ENCODE assay signal across 24 mouse cellular contexts in genomic region chr12:51907543-51907942, GRCm38 (mm10).
DNase-seq lines count a peak whose midpoint lies in the region; ATAC-seq and TF ChIP-seq lines count a peak whose summit lies in the region.
"Had no signal": no experiment of that assay in that cellular context is flagged by ENCODE, and none has a peak within 500 bp of the region (broad histone marks: within the 10 kb centered on the region; RNA-seq: fewer than 3 reads in every experiment).

No protein-coding gene starts in this region.

- 55% methylated on average over 3 of the region's 3 CpGs for WGBS in heart, embryonic 13.5 days
- WGBS in heart, embryonic 15.5 days: 65% methylated on average over 3 of the region's 3 CpGs
- 83% methylated on average over 3 of the region's 3 CpGs for WGBS in heart, embryonic 11.5 days (ENCODE audit: insufficient replicate concordance)
- 51% methylated on average over 3 of the region's 3 CpGs for WGBS in heart, postnatal 0 days

- TF ChIP-seq EP300 in heart, postnatal 0 days (IDR thresholded peaks at IDR 0.05; ENCODE audit: low read depth): no peak

- H3K4me2 ChIP-seq in heart, embryonic 13.5 days: no peak overlapping the region
- H3K4me2 ChIP-seq in heart, embryonic 15.5 days: no peak overlapping the region
- H3K4me2 ChIP-seq in heart, embryonic 11.5 days: no peak overlapping the region
- no peak overlapping the region for H3K4me2 ChIP-seq in heart, postnatal 0 days (ENCODE audit: low read depth, low read length)
- H3K4me2 ChIP-seq: embryonic facial prominence, embryonic 12.5 days; forebrain, embryonic 13.5 days; forebrain, embryonic 15.5 days had no signal

- H3K27ac ChIP-seq in heart, embryonic 13.5 days (replicated peaks): peak overlapping the region; percentile 20; the same call in 1 of the 2 replicates
- peak overlapping the region; percentile 4; the same call in 1 of the 2 replicates for H3K27ac ChIP-seq in heart, embryonic 15.5 days
- no peak overlapping the region for H3K27ac ChIP-seq in heart, embryonic 11.5 days (ENCODE audit: low read depth, low read length)
- H3K27ac ChIP-seq in heart, postnatal 0 days (ENCODE audit: low read depth): peak overlapping the region; percentile 72
- H3K27ac ChIP-seq: embryonic facial prominence, embryonic 10.5 days; embryonic facial prominence, embryonic 12.5 days; forebrain, embryonic 13.5 days; forebrain, embryonic 15.5 days had no signal

- no peak for ATAC-seq in heart, embryonic 13.5 days (ENCODE audit: extremely low read depth, insufficient number of reproducible peaks, low FRiP score, low TSS enrichment)
- ATAC-seq in heart, embryonic 15.5 days (replicated peaks; ENCODE audit: insufficient number of reproducible peaks, insufficient read depth, low FRiP score, low read depth): no peak; the same call in 1 of the 2 replicates
- ATAC-seq in heart, embryonic 11.5 days (replicated peaks; ENCODE audit: insufficient number of reproducible peaks, low FRiP score, low TSS enrichment): no peak
- peak; percentile 81 for ATAC-seq in heart, postnatal 0 days (ENCODE audit: insufficient read depth, low read depth)
- ATAC-seq: activated CD4-positive, CD25-positive, alpha-beta regulatory T cell, adult 4 months; CD4-positive, CD25-positive, alpha-beta regulatory T cell, adult 4 months; forebrain, embryonic 13.5 days; forebrain, embryonic 15.5 days; Patski had no signal

- no peaks in the 10 kb centered on the region for H3K27me3 ChIP-seq in heart, embryonic 13.5 days (replicated peaks)
- no peaks in the 10 kb centered on the region for H3K27me3 ChIP-seq in heart, embryonic 15.5 days
- no peaks in the 10 kb centered on the region for H3K27me3 ChIP-seq in heart, embryonic 11.5 days (ENCODE audit: control insufficient read depth, insufficient read depth, low read length)
- H3K27me3 ChIP-seq in heart, postnatal 0 days (ENCODE audit: control insufficient read depth, insufficient read depth, low read length): no peaks in the 10 kb centered on the region
- H3K27me3 ChIP-seq: CH12.LX; embryonic facial prominence, embryonic 12.5 days; forebrain, embryonic 13.5 days; forebrain, embryonic 15.5 days; Patski had no signal

- no peak overlapping the region for H3K9ac ChIP-seq in heart, embryonic 13.5 days
- no peak overlapping the region for H3K9ac ChIP-seq in heart, embryonic 15.5 days
- no peak overlapping the region for H3K9ac ChIP-seq in heart, embryonic 11.5 days (ENCODE audit: low read depth, low read length)
- no peak overlapping the region for H3K9ac ChIP-seq in heart, postnatal 0 days (replicated peaks; ENCODE audit: low read depth, low read length)
- H3K9ac ChIP-seq: embryonic facial prominence, embryonic 12.5 days; forebrain, embryonic 13.5 days; forebrain, embryonic 15.5 days had no signal

- no peak overlapping the region for H3K4me3 ChIP-seq in heart, embryonic 13.5 days
- no peak overlapping the region for H3K4me3 ChIP-seq in heart, embryonic 15.5 days
- no peak overlapping the region for H3K4me3 ChIP-seq in heart, embryonic 11.5 days (ENCODE audit: low read depth, low read length)
- no peak overlapping the region for H3K4me3 ChIP-seq in heart, postnatal 0 days (ENCODE audit: low read depth, low read length)
- H3K4me3 ChIP-seq: embryonic facial prominence, embryonic 10.5 days; embryonic facial prominence, embryonic 12.5 days; forebrain, embryonic 13.5 days; forebrain, embryonic 15.5 days had no signal

- TF ChIP-seq CTCF in heart, postnatal 0 days (IDR thresholded peaks at IDR 0.05; ENCODE audit: low read depth): no peak

- H3K4me1 ChIP-seq in heart, embryonic 13.5 days: peaks cover 10% of the 10 kb centered on the region
- peaks cover 6% of the 10 kb centered on the region; the same call in 1 of the 2 replicates for H3K4me1 ChIP-seq in heart, embryonic 15.5 days (replicated peaks)
- no peaks in the 10 kb centered on the region for H3K4me1 ChIP-seq in heart, embryonic 11.5 days (ENCODE audit: control insufficient read depth, insufficient read depth, low read length)
- 0 out of 2 replicates have a peak, but pooled peaks cover 8% of the 10 kb centered on the region for H3K4me1 ChIP-seq in heart, postnatal 0 days (ENCODE audit: control insufficient read depth, insufficient read depth)
- H3K4me1 ChIP-seq: embryonic facial prominence, embryonic 10.5 days; embryonic facial prominence, embryonic 12.5 days; forebrain, embryonic 13.5 days; forebrain, embryonic 15.5 days had no signal

- peaks cover 79% of the 10 kb centered on the region for H3K36me3 ChIP-seq in heart, embryonic 13.5 days
- peaks cover 28% of the 10 kb centered on the region for H3K36me3 ChIP-seq in heart, embryonic 15.5 days
- H3K36me3 ChIP-seq in heart, embryonic 11.5 days (ENCODE audit: control insufficient read depth, insufficient read depth, low read length): no peaks in the 10 kb centered on the region
- peaks cover 47% of the 10 kb centered on the region for H3K36me3 ChIP-seq in heart, postnatal 0 days (replicated peaks; ENCODE audit: control insufficient read depth, insufficient read depth, low read length)
- H3K36me3 ChIP-seq: forebrain, embryonic 15.5 days had no signal

- no peaks in the 10 kb centered on the region for H3K9me3 ChIP-seq in heart, embryonic 13.5 days
- no peaks in the 10 kb centered on the region for H3K9me3 ChIP-seq in heart, embryonic 15.5 days (replicated peaks)
- no peaks in the 10 kb centered on the region for H3K9me3 ChIP-seq in heart, embryonic 11.5 days (replicated peaks; ENCODE audit: control insufficient read depth, low read length)
- H3K9me3 ChIP-seq in heart, postnatal 0 days (replicated peaks; ENCODE audit: control insufficient read depth, low read length): no peaks in the 10 kb centered on the region
- H3K9me3 ChIP-seq: embryonic facial prominence, embryonic 10.5 days; embryonic facial prominence, embryonic 12.5 days; forebrain, embryonic 13.5 days; forebrain, embryonic 15.5 days; G1E had no signal

- no peak for DNase-seq in heart, postnatal 4 days
- peak; percentile 57 for DNase-seq in heart, postnatal 0 days (ENCODE audit: low spot score)
- DNase-seq in heart, adult 8-10 months (ENCODE audit: low spot score): no peak
- DNase-seq: adrenal gland, adult 8-10 months; adrenal gland, postnatal 14 days; adrenal gland, postnatal 36 days; B cell, adult 2 months; cerebellum, adult 11-12 months; cerebellum, adult 2 months; cerebellum, adult 9-10 months; cerebellum, postnatal 10 days; cerebellum, postnatal 25 days had no signal
